Mouse (Mus musculus) neural tube, embryonic 14.5 days (tissue): ENCODE measurements around the gene Iqcn. TPM values are rescaled to one million over a fixed set of nuclear protein-coding genes. Genes with fewer than 3 reads are reported as not detected.

Experiments
- ATAC-seq: fragments of 200-750 bp; cut with Nextera tagmentation; 2 replicates; pipeline ENCODE4 v1.8.0; 2017; ENCODE audit warnings: low read depth, mild to moderate bottlenecking, moderate TSS enrichment, moderate library complexity
- H3K27ac ChIP-seq: fragments of 300-500 bp; sonication (generic); 2 replicates; pipeline ENCODE4 v1.5.1; 2014; ENCODE audit warnings: low read depth, mild to moderate bottlenecking, control low read depth, low read length, moderate library complexity, mixed read lengths
- H3K27me3 ChIP-seq: fragments of 300-500 bp; sonication (generic); 2 replicates; pipeline ENCODE4 v1.6.1; 2014; ENCODE audit warnings: low read length; ENCODE audit not compliant: control insufficient read depth, insufficient read depth
- H3K36me3 ChIP-seq: fragments of 300-500 bp; sonication (generic); 2 replicates; pipeline ENCODE4 v1.6.1; 2014; ENCODE audit warnings: low read length, mixed read lengths; ENCODE audit not compliant: control insufficient read depth, insufficient read depth
- H3K4me1 ChIP-seq: fragments of 300-500 bp; sonication (generic); 2 replicates; pipeline ENCODE4 v1.6.1; 2014; ENCODE audit warnings: low read length; ENCODE audit not compliant: control insufficient read depth, insufficient read depth
- H3K4me2 ChIP-seq: fragments of 300-500 bp; sonication (generic); 2 replicates; pipeline ENCODE4 v1.6.1; 2014; ENCODE audit warnings: mild to moderate bottlenecking, low read depth, low read length, control low read depth
- H3K4me3 ChIP-seq: fragments of 300-500 bp; sonication (generic); 2 replicates; pipeline ENCODE4 v1.5.1; 2014; ENCODE audit warnings: low read depth, low read length, control low read depth, mixed read lengths
- H3K9ac ChIP-seq: fragments of 300-500 bp; sonication (generic); replicated peaks from 2 replicates; pipeline ENCODE4 v1.6.1; 2014; ENCODE audit warnings: low read depth, mild to moderate bottlenecking, control low read depth, low read length, mixed read lengths
- H3K9me3 ChIP-seq: fragments of 300-500 bp; sonication (generic); 2 replicates; pipeline ENCODE4 v1.6.1; 2016; ENCODE audit warnings: low read length; ENCODE audit not compliant: control insufficient read depth
- WGBS: fragments of 180-500 bp; shearing (Covaris S2); extraction: QIAGEN DNeasy Blood & Tissue Kit; methylation state at CpG from one replicate; pipeline ENCODE4 v1.1.7; 2014; 5-methylcytosine and 5-hydroxymethylcytosine counted together
- polyA plus RNA-seq: library from polyadenylated mRNA; unstranded; fragments of >200 nt; fragmentation: Nextera tagmentation; extraction: Ambion mirVana; gene quantifications from 2 replicates; pipeline ENCODE4 v1.2.1, GENCODE M21; 2014

Gene Iqcn
- polyA plus RNA-seq, 1 experiment from 2014 or later, result not detected

DNA sequence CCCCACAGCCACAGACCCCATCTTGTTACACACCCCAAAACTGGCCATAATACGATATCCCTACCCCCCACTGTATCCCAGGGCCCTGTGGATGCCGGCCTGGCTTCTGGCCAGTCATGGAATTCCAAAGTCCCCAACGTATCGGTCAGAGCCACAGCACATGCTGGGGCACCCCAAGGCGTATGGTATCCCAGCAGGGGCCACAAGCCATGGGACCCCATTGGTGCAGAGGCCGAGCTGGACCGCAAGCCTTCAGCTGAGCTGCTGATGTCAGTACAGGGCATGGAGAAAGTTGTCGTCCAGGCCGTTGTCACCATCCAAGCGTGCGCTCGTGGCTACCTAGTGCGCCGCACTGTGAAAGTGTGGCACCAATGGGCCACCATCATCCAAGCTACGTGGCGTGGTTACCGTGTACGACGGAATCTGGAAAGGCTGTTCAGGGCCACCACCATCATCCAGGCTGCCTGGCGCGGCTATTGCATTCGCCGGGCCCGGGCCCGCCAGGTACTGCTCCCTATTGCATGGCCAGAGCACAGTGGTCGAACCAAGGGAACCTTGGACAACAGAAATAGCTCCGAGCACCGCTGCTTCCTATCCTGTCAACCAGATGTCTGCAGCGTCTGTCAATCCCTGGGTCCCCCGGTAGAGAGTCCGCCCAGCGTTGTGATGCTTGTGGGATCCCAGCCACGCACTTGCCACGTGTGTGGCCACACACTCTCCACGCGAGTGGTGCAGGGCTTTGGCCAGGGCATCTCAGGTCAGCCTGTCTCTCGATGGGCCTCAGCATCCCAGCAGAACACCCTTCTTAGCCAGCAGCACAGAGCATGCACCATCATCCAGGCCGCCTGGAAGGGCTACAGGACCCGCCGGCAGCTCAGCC lies 13.5 kb downstream of the Iqcn start:
- H3K36me3 ChIP-seq, result no peaks in the 10 kb centered on the region
- WGBS, result 86% methylated on average over 40 of the region's 40 CpGs
- H3K4me1 ChIP-seq, result no peaks in the 10 kb centered on the region
- ATAC-seq, result no peak
- no peaks in the 10 kb centered on the region for H3K9me3 ChIP-seq
- H3K27ac ChIP-seq, result no peak overlapping the region
- no peak overlapping the region for H3K4me2 ChIP-seq
- no peaks in the 10 kb centered on the region for H3K27me3 ChIP-seq
- no peak overlapping the region for H3K4me3 ChIP-seq
- no peak overlapping the region for H3K9ac ChIP-seq

DNA sequence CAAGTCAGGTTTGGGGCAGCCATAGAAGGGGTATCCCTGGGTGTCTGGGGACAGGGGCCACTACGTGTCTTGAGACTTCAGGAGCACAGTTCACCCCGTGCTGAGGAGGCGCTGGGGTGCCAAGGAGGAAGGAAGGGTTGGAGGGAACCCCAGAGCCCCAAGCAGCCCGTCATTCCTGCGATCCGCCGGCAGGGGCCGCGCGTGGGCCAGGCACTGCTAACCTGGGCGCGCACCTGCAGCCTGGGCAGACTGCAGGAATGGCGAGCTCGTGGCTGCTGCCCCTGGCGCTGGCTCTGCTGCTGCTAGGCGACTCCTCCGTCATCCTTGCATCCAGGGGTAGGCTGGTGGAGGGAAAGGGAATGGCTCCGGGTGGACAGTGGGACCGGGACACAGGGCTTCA lies 15.0 kb downstream of the Iqcn start, which contains the start of gene Gm3336:
TSS of gene Gm3336 (plus strand) at position 247 of the 400 bp plus-strand sequence.
- no peak within 1 kb of the TSS for H3K4me2 ChIP-seq
- ATAC-seq, result peak; percentile 42; the same call in 1 of the 2 replicates
- no peak within 1 kb of the TSS for H3K4me3 ChIP-seq
- H3K4me1 ChIP-seq, result no peaks in the 10 kb centered on the region
- 3% methylated on average over 19 of the region's 19 CpGs for WGBS
- H3K9me3 ChIP-seq, result no peaks in the 10 kb centered on the region
- no peaks in the 10 kb centered on the region for H3K36me3 ChIP-seq
- H3K9ac ChIP-seq, result no peak within 1 kb of the TSS
- H3K27ac ChIP-seq, result no peak within 1 kb of the TSS
- H3K27me3 ChIP-seq, result no peaks in the 10 kb centered on the region

DNA sequence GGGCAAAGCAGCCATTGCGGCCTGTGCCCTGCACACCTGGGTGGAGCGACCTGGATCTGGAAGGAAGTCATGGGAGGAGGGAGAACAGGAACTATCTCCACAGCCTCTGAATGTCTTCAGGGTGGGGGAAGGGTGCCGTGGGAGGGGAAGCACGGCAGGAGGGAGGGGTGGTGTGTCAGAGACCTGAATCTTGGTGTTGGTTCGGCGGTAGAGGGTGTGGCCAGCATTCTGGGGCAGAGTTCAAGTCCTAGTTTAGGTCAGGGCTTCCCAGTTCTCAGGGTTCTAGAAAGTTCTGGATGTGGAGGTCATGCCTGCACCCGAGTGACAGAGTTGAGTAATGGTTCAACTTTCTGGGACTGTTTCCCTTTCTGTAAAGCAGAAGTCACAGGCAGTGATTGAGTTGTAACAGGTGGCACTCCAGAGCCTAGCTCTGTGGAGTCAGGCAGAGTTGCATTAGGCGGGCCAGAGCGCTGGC lies 16.6 kb downstream of the Iqcn start:
- no peaks in the 10 kb centered on the region for H3K36me3 ChIP-seq
- no peak overlapping the region for H3K27ac ChIP-seq
- ATAC-seq, result no peak
- no peaks in the 10 kb centered on the region for H3K27me3 ChIP-seq
- no peak overlapping the region for H3K9ac ChIP-seq
- no peak overlapping the region for H3K4me3 ChIP-seq
- no peaks in the 10 kb centered on the region for H3K4me1 ChIP-seq
- 59% methylated on average over 9 of the region's 9 CpGs for WGBS
- H3K4me2 ChIP-seq, result no peak overlapping the region
- H3K9me3 ChIP-seq, result no peaks in the 10 kb centered on the region

DNA sequence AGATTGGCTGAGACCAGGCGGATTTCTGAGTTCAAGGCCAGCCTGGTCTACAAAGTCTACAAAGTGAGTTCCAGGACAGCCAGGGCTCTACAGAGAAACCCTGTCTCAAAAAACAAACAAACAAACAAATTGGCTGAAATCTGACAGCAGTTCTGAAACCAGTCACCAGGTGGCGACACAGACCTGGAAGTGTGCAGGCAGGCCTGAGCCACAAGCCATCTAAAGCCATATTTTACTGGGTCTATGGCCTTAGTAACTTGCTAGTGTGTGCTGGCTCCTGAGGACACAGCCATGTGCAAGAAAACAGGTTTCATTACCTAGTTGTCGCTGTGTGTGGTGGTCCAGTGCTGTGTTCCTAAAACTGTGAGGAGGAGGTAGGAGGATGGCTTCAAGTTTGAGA lies 17.5 kb downstream of the Iqcn start:
- Histone ChIP-seq H3K4me2 (no peak overlapping the region), H3K9me3 (no peaks in the 10 kb centered on the region), H3K36me3 (no peaks in the 10 kb centered on the region), H3K4me1 (no peaks in the 10 kb centered on the region), H3K4me3 (no peak overlapping the region), H3K27ac (no peak overlapping the region), H3K9ac (no peak overlapping the region), H3K27me3 (no peaks in the 10 kb centered on the region)
- 6% methylated on average over 3 of the region's 3 CpGs for WGBS
- peak; percentile 75 for ATAC-seq

DNA sequence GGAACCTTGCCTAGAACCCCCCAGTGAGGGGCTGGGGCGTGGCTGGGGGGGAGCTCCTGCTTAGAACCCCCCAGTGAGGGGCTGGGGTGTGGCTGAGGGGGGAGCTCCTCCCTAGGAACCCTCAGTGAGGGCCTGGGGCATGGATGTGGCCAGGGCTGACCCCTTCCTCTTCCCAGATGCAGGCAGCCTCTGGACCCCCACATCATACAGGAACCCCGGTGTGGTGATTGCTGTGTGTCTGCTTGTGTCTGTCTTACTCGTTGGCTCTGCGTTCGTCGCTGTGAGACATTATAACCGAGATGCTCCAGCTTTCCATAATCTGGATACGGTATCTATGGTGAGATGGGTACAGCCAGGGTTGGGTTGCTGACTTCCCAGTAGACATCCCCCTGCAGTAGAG lies 18.3 kb downstream of the Iqcn start:
- H3K4me3 ChIP-seq, result no peak overlapping the region
- H3K36me3 ChIP-seq, result no peaks in the 10 kb centered on the region
- no peaks in the 10 kb centered on the region for H3K4me1 ChIP-seq
- H3K9ac ChIP-seq, result no peak overlapping the region
- H3K27ac ChIP-seq, result no peak overlapping the region
- H3K4me2 ChIP-seq, result no peak overlapping the region
- H3K27me3 ChIP-seq, result no peaks in the 10 kb centered on the region
- no peaks in the 10 kb centered on the region for H3K9me3 ChIP-seq
- no peak for ATAC-seq
- 85% methylated on average over 8 of the region's 8 CpGs for WGBS

DNA sequence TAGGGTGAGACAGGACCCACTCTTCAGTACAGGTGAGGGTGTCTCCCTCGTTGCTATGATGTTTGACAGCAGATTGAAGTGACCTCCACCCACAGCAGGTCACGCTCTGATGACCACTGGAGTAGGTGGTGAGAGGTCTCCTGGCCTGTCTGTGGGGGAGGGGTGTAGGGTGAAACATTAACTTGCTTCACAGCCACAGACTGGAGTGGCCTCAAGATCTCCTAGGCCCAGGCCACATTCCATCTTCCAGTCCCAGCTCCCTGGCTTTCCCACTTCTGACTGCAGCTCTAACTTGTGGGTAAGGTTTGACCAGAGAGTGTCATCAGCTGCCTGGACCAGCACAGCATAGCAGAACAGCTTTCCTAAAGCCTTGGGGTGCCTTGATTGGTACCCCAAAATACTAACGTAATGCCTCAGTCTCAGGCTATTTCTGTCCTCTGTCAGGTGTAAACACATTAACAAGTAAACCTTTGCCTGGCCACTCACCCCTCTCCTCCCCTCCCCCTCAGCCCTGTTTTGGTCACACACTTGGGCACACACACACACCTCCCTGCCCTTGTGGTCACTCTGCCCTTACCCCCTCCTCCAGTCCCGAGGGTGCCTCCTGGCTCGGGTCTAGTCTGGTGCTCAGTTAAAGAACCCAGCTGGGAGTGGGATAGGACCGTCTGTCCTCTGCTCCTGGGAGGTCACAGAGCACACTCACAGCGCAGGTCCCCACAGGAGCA lies 20.4 kb downstream of the Iqcn start, which contains the start of gene Pde4c:
TSS of gene Pde4c (plus strand) at position 235 of the 725 bp plus-strand sequence.
- no peaks in the 10 kb centered on the region for H3K36me3 ChIP-seq
- H3K9me3 ChIP-seq, result no peaks in the 10 kb centered on the region
- H3K27me3 ChIP-seq, result no peaks in the 10 kb centered on the region
- no peak within 1 kb of the TSS for H3K27ac ChIP-seq
- no peak within 1 kb of the TSS for H3K9ac ChIP-seq
- H3K4me3 ChIP-seq, result no peak within 1 kb of the TSS
- no peak for ATAC-seq
- H3K4me2 ChIP-seq, result no peak within 1 kb of the TSS
- no peaks in the 10 kb centered on the region for H3K4me1 ChIP-seq
- 50% methylated on average over 7 of the region's 7 CpGs for WGBS

DNA sequence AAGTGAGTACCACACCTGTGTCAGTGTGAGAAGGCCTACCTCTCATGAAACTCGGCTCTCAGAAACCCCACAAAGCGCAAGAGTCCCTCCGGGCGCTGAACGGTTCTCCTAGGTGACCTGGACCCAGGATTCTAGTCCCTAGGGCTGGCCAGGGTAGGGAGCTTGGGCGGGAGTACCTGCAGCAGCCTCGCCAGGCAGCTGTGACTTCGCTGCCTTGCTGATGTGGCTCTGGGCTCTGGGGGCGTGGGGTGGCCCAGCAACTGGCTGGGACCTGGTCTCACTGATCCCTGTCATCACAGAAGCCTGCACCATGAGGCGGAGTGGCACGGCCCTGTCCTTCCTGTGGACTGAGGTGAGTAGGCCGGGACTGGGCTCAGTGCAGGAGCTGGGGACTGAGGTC lies 21.0 kb downstream of the Iqcn start:
- no peaks in the 10 kb centered on the region for H3K36me3 ChIP-seq
- H3K4me1 ChIP-seq, result no peaks in the 10 kb centered on the region
- no peak for ATAC-seq
- no peaks in the 10 kb centered on the region for H3K9me3 ChIP-seq
- H3K27ac ChIP-seq, result no peak overlapping the region
- H3K4me3 ChIP-seq, result no peak overlapping the region
- H3K4me2 ChIP-seq, result no peak overlapping the region
- 81% methylated on average over 12 of the region's 12 CpGs for WGBS
- H3K9ac ChIP-seq, result no peak overlapping the region
- 0 out of 2 replicates have a peak, but pooled peaks cover under 1% of the 10 kb centered on the region for H3K27me3 ChIP-seq

DNA sequence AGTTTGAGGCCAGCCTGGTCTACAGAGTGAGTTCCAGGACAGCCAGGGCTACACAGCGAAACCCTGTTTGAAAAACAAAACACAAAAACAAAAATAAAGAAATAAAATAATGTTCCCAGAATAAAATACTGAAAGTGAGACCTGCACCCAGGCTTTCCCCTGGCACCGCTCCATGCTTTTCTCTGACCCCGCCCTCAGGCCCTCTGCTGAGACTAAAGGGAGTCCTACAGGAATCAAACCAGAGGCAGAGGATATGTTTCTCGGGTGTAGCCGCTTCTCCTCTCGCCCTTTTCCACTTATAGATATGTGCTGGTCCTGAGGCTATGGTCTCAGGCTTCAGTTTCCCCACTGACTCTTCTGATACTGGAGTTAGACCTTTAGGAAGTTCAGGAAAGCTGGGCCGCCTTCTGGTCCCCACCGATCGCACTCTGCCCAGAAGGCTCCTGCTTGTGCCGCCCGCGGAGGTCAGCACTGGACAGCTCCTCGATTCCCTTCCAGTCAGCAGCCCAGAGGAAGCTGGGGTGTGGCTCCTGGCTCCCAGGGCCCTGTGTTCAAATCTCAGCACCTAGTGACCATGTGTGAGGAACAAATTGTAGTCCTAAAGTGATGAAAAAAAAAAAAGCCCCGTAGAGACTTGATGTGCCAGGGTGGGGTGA lies 22.7 kb downstream of the Iqcn start:
- Histone ChIP-seq H3K9ac (no peak overlapping the region), H3K4me1 (no peaks in the 10 kb centered on the region), H3K36me3 (no peaks in the 10 kb centered on the region), H3K27me3 (0 out of 2 replicates have a peak, but pooled peaks cover 5% of the 10 kb centered on the region), H3K4me2 (no peak overlapping the region), H3K4me3 (no peak overlapping the region), H3K9me3 (no peaks in the 10 kb centered on the region), H3K27ac (no peak overlapping the region)
- WGBS, result 31% methylated on average over 14 of the region's 14 CpGs
- no peak for ATAC-seq
